Mouse (Mus musculus) heart, postnatal 4 days (tissue): ENCODE results near the gene Pknox2. TPM values are rescaled to one million over a fixed set of nuclear protein-coding genes. Genes with fewer than 3 reads are reported as not detected.

ENCODE experiments used
- DNase-seq: peaks from one replicate; pipeline ENCODE4 v3.0.0; 2021
- total RNA-seq, 2 experiments: library from RNA; stranded (reverse); gene quantifications; 2 replicates each; pipeline ENCODE4 v1.2.3; 2021

Gene Pknox2
- total RNA-seq, 2 experiments from 2014 or later: 7.0 TPM

- DNase-seq: no peak
Measured at GRCm38 (mm10) chr9:36942131-36942530, 205.1 kb downstream of the Pknox2 start.

- DNase-seq: no peak
Measured at GRCm38 (mm10) chr9:36941565-36941964, 205.6 kb downstream of the Pknox2 start.

DNA sequence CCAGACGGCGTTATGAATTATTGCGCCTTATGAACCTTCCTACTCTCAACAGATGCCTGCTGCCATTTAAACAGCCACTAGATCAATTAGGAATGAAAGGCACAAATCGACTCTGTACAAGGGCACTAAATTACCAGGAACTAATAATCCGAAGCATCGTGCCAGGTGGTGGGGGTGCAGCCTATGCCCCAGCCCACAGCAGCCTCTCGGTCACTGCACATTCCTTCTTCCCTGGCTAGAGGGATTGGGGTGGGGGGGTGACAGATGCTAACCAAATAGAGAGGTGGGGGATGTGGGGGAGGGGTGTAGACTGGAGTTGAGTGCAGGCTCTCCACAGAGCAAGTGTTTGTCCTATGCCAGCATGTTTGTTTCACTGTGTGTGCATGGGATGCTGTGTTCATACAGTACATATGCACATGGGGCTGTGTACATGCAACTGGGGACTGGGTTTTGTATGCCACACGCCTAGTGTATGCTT lies 208.6 kb downstream of the Pknox2 start:
- DNase-seq: no peak

DNA sequence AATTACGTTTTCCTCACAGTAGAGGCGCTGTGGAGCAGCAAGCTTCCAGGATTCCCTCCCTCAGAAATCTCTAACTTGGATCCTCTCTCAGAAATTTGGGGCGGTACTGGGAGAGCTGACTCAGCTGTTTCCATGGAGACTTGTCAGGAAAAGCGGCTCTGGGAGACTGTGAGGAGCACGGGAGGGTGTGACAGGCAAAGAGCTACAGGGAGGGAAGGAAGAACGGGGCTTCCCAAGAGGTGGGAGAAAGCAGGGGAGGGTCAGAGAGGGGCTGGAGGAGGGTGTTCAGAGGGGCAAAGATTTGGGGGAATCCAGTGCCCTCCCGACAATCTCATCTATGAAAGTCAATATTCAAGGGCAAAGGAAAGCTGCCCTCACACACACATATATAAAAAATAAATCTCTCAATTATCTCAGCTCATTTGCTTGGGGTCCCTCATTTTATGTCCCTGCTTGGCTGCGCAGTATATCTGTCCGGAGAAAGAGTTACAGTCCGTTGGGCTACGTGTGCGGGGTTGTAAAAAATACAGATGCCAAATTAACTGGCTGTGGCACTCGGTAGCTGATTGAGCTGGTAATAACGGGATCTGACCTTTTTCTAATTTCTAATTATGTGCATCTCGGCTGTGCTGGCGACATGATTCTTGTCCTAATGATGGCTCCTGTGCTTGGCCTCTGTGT lies 213.3 kb downstream of the Pknox2 start:
- peak; percentile 77 for DNase-seq

GRCm38 (mm10) chr9:36932950-36933812 lies 214.0 kb downstream of the Pknox2 start:
- DNase-seq: no peak

DNA sequence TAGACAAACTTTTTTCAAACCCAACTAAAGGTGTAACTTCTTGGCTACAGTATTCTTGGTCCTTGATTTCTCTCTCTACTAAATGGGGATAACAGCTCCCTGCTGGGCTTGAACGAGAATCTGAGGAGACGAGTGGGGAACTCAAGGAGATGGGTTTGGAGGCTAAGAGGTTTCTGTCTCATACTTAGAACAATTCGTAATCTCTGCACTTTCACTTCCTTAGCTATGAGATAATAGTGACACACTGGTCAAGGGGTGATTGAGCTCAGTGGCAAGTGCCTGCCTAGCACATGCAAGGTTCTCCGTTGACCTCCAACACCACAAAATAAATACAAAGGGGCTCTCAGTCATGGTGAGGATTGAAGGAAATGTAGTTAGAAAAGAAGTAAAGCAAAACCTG lies 215.6 kb downstream of the Pknox2 start:
- no peak for DNase-seq

GRCm38 (mm10) chr9:36923753-36924152 lies 223.5 kb downstream of the Pknox2 start:
- DNase-seq: no peak

GRCm38 (mm10) chr9:36921718-36922415 lies 225.3 kb downstream of the Pknox2 start:
- no peak for DNase-seq

DNA sequence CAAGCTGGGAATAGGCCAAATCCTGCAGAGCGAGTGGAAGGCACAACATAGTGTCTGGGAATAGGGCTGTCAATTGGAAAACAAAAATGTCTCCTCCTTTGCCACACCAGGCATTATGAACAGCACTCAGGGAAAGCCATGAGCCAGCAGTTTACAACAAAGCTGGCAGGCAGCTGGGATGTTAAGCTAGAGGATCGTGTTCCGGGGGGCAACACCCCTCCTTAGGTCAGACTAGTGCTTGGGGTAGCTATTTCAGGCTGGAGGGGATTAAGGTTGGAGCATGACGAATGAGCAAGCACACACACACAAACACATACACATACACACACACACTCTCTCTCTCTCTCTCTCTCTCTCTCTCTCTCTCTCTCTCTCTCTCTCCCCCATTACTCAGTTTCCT lies 227.7 kb downstream of the Pknox2 start:
- no peak for DNase-seq

DNA sequence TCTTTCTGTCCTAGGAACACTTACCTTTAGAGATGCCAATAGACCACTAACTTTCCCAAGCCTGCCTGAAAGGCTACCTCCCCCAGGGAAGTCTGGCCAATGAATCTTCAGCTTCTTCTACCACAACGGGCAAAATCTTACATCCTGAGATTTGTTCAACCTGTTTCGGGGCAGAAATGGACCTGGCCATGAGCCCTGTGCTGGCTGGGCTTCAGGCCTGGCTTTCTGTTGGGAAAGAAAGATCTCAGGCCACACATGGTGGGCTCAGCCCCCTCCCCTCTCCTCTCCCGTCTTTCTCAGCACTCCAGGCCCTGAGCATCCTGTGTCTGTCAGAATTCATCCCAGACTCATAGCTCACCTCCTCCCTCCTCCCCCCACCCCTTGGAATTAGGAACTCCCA lies 228.6 kb downstream of the Pknox2 start:
- no peak for DNase-seq

DNA sequence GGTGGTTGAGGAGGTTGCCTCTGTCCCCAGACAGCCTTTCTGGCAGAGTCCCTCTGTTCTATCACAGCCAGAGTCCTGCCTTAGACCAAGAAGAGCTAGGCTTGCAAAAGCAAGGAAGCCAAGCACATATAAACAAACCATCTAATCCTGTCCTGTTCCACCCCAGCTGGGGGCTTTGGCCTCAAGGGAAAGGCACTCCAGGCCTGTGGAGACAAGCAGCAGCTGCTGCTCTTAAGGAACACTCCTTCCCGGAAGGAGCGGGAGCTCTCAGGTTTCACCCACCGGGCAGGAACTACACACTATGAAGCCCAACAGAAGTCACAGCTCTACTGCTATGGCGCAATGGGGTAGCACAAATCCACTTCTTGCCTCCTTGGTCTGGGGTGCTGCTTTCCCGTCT lies 230.3 kb downstream of the Pknox2 start:
- DNase-seq: peak; percentile 30

DNA sequence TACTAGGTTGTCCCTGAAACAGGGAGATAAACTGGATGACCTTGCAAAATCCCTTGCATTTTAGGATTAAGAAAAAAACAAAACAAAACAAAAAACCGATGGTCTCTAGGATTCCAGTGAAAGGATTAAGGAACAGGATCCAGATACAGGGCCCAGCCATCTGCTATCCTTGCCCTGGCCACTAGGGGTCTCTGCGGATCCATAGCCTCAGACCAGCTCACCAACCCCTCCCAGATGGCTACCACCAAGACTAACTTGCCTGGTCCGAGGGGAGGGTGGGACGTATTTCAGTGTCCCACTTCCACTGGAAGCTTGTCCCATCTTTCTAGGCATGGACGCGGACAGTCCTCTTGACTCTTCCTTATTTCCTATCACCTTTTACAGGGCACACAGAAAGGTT lies 230.8 kb downstream of the Pknox2 start:
- DNase-seq: peak; percentile 86

GRCm38 (mm10) chr9:36905452-36905851 lies 241.8 kb downstream of the Pknox2 start:
- DNase-seq: peak; percentile 61

DNA sequence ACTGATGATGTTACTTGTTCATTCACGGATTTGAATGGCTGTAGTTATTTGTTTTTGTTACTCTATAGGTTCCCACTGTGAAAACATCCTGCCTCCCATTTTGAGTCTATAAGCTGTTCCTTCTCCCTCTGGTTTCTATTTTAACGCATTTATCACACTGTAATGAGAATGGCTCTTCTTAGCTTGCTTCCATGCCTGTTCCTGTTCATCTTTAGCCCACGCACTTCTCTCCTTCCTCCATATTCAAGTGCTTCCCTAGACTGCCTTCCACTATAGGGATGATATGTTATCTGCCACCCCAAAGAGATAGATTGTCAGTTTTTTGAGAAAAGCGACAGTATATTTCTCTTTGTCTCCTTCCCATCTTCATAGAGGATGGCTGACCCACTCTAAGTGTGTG lies 246.7 kb downstream of the Pknox2 start:
- DNase-seq: no peak

DNA sequence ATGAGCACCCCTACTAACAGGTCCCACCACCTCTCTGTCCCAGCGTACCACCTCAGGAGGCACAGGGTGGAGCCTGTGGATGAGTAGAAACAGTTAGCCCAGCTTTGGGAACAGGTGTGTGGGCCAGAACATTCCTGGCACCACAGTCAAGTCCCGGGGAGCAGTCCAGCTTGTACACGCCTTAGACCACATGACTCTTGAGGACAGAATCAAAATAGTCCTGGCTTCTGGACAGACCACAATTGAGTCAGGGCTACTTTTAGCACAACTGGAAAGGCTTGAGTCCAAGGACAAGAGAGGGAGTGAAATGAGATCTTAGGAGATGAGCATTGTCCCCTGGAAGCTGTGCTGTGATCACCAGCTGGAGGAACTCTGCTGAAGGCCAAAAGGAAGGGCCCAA lies 248.6 kb downstream of the Pknox2 start:
- DNase-seq: peak; percentile 62

DNA sequence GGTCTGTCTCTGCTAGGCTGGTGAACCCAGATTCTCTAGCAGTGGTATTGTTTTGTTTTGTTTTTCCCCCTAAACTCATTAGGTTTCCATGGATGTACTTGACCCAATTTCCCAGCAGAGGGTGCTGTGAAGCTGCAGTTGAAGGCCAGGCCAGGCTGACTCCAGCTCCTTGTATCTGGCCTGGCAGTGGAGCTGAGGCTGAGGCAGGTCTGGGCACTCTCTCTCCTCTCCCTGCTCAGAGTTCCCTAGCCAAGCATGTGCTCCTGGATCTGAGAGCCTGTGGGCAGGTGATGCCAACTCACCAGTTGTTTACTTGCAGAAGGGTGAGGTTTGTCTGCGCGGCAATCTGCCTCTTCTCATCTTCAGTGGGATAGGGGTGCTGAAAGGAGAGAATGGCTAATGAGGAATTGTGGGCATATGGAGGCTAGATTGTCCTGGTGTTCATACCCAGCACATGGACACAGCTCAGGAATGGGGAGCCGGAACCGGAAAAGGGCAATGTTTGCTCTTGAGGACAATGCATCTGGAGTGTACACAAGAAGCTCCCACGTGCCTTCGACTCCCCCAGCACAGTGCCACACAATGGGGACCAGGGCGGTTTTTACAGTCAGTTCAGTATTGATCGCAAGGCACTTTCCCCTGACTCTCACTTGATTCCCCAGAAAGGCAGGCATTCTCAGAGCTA lies 252.1 kb downstream of the Pknox2 start:
- peak; percentile 76 for DNase-seq

DNA sequence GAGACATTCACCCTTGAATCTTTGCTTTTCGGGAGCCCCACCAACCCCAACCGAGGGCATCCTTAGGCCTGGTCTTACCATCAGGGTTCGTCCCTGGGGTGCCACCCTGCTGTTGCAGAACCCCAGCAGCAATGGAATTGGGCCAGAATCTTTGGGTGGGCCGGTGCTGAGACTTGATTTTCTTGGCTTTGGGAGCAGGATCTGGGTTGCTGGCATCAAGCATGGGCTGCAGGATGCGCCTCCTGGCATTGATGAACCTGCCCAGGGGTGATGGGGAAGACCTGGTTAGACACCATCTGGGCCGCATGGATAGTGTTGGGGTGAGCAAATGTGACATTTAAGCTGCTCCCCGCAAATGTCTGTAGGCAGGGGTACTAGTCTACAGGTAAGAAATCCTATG lies 253.0 kb downstream of the Pknox2 start:
- no peak for DNase-seq

GRCm38 (mm10) chr9:36893413-36893990 lies 253.7 kb downstream of the Pknox2 start:
- DNase-seq: no peak

GRCm38 (mm10) chr9:36890552-36890951 lies 256.7 kb downstream of the Pknox2 start:
- peak; percentile 71 for DNase-seq

DNA sequence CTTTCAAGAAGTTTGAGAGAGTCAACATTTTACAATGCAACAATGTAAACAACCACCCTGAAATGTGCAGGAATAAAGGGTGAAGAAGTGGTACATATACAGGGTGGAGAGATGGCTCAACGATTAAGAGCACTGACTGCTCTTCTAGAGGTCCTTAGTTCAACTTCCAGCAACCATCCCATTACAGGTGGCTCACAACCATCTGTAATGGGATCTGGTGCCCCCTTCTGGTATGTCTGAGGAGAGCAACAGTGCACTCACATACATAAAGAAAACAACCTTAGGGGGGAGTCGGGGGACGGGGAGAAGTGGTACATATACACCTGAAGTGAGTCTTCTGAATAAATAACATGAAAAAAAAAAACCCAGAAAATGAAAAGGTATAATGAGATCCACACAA lies 262.0 kb downstream of the Pknox2 start:
- DNase-seq: peak; percentile 27

DNA sequence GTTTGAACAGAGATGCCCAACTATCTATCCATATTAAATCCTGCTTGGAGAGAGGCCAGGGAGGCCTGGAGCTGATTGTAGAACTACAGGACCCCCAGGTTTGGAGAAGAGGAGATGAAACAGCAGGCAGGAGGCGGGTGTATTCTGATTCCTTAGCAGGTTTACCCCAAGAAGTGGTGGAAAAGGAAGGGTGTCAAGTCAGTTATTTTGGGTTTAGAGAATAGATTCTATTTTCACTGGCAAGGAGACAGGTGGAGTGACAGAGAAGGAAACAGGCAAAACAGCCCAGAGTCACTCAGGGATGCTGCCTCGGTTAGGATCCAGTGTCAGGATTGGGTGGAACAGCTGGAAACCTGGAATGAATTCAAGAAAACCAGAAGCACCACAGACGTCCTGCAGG lies 263.6 kb downstream of the Pknox2 start:
- no peak for DNase-seq
